Mouse (Mus musculus) embryonic facial prominence, embryonic 14.5 days (tissue): ENCODE results near the gene 4930524B15Rik. TPM values are rescaled to one million over a fixed set of nuclear protein-coding genes. Genes with fewer than 3 reads are reported as not detected.
"Not testable (repeated sequence)": the region's sequence is repeated elsewhere in the genome, so short reads cannot be mapped to it uniquely, and the experiment has no call there.

Source experiments
- ATAC-seq: fragments of 200-750 bp; cut with Nextera tagmentation; 2 replicates; pipeline ENCODE4 v1.8.0; 2017; ENCODE audit warnings: low read depth, moderate number of reproducible peaks, moderate TSS enrichment
- DNase-seq: peaks from one replicate; pipeline ENCODE4 v3.0.0-alpha.2; 2015; ENCODE audit warnings: low spot score
- H3K27ac ChIP-seq: fragments of 300-500 bp; sonication (generic); replicated peaks from 2 replicates; pipeline ENCODE4 v1.5.1; 2014; ENCODE audit warnings: low read depth, mild to moderate bottlenecking, low read length, moderate library complexity
- H3K27me3 ChIP-seq: fragments of 300-500 bp; sonication (generic); replicated peaks from 2 replicates; pipeline ENCODE4 v1.6.1; 2014; ENCODE audit warnings: low read length; ENCODE audit not compliant: control insufficient read depth, insufficient read depth
- H3K36me3 ChIP-seq: fragments of 300-500 bp; sonication (generic); 2 replicates; pipeline ENCODE4 v1.6.1; 2014; ENCODE audit warnings: low read length, mixed read lengths; ENCODE audit not compliant: control insufficient read depth, insufficient read depth
- H3K4me1 ChIP-seq: fragments of 300-500 bp; sonication (generic); 2 replicates; pipeline ENCODE4 v1.6.1; 2014; ENCODE audit warnings: antibody characterized with exemption, low read length; ENCODE audit not compliant: control insufficient read depth, insufficient read depth
- H3K4me2 ChIP-seq: fragments of 300-500 bp; sonication (generic); 2 replicates; pipeline ENCODE4 v1.6.1; 2014; ENCODE audit warnings: low read depth, mild to moderate bottlenecking, low read length, moderate library complexity, mixed read lengths
- H3K4me3 ChIP-seq: fragments of 300-500 bp; sonication (generic); 2 replicates; pipeline ENCODE4 v1.5.1; 2014; ENCODE audit warnings: low read depth, mild to moderate bottlenecking, low read length
- H3K9ac ChIP-seq: fragments of 300-500 bp; sonication (generic); 2 replicates; pipeline ENCODE4 v1.6.1; 2014; ENCODE audit warnings: low read depth, mild to moderate bottlenecking, low read length, moderate library complexity, mixed read lengths
- H3K9me3 ChIP-seq: fragments of 300-500 bp; sonication (generic); 2 replicates; pipeline ENCODE4 v1.6.1; 2016; ENCODE audit warnings: low read length; ENCODE audit not compliant: control insufficient read depth
- WGBS: fragments of 180-500 bp; shearing (Covaris S2); extraction: QIAGEN DNeasy Blood & Tissue Kit; methylation state at CpG from one replicate; pipeline ENCODE4 v1.1.7; 2014; 5-methylcytosine and 5-hydroxymethylcytosine counted together
- polyA plus RNA-seq: library from polyadenylated mRNA; unstranded; fragments of >200 nt; fragmentation: Nextera tagmentation; extraction: Ambion mirVana; gene quantifications from 2 replicates; pipeline ENCODE4 v1.2.1, GENCODE M21; 2014

Gene 4930524B15Rik
- polyA plus RNA-seq, 1 experiment from 2014 or later = not detected

GRCm38 (mm10) chr11:32001181-32001910 lies 36.0 kb downstream of the 4930524B15Rik start:
- peak overlapping the region; percentile 4; the same call in 1 of the 2 replicates for H3K4me3 ChIP-seq
- H3K9ac ChIP-seq = peak overlapping the region; percentile 31; the same call in 1 of the 2 replicates
- peak overlapping the region; percentile 55; the same call in 1 of the 2 replicates for H3K27ac ChIP-seq
- peak overlapping the region; percentile 44 for H3K4me2 ChIP-seq
- peaks cover 18% of the 10 kb centered on the region for H3K4me1 ChIP-seq
- ATAC-seq = no peak
- no peaks in the 10 kb centered on the region for H3K27me3 ChIP-seq
- 4% methylated on average over 11 of the region's 11 CpGs for WGBS
- no peaks in the 10 kb centered on the region for H3K36me3 ChIP-seq
- peak; percentile 20 for DNase-seq
- H3K9me3 ChIP-seq = no peaks in the 10 kb centered on the region

GRCm38 (mm10) chr11:32002670-32003072 lies 37.3 kb downstream of the 4930524B15Rik start:
- Histone ChIP-seq H3K9me3 (peaks cover 11% of the 10 kb centered on the region), H3K4me3 (no peak overlapping the region; the same call in 1 of the 2 replicates), H3K36me3 (no peaks in the 10 kb centered on the region), H3K4me1 (peaks cover 18% of the 10 kb centered on the region), H3K27me3 (no peaks in the 10 kb centered on the region), H3K4me2 (peak overlapping the region; percentile 44), H3K27ac (no peak overlapping the region), H3K9ac (0 out of 2 replicates have a peak overlapping the region, but pooled peaks have one; percentile 25)
- peak; percentile 42; the same call in 1 of the 2 replicates for ATAC-seq
- peak; percentile 54 for DNase-seq
- WGBS = 10% methylated on average over 5 of the region's 5 CpGs

GRCm38 (mm10) chr11:32008049-32008448 lies 42.7 kb downstream of the 4930524B15Rik start:
- H3K27me3 ChIP-seq, ATAC-seq, H3K4me1 ChIP-seq, H3K4me3 ChIP-seq, H3K4me2 ChIP-seq, H3K27ac ChIP-seq, H3K36me3 ChIP-seq, H3K9ac ChIP-seq, DNase-seq: not testable (repeated sequence)
- WGBS = 95% methylated on average over 3 of the region's 3 CpGs
- peaks cover 13% of the 10 kb centered on the region for H3K9me3 ChIP-seq

GRCm38 (mm10) chr11:32008852-32009251 lies 43.5 kb downstream of the 4930524B15Rik start:
- no peaks in the 10 kb centered on the region for H3K36me3 ChIP-seq
- ATAC-seq = no peak
- no peak overlapping the region for H3K4me3 ChIP-seq
- H3K27me3 ChIP-seq = no peaks in the 10 kb centered on the region
- WGBS = 82% methylated on average over 3 of the region's 3 CpGs
- H3K4me1 ChIP-seq = no peaks in the 10 kb centered on the region
- H3K9me3 ChIP-seq = peaks cover 13% of the 10 kb centered on the region
- H3K4me2 ChIP-seq = no peak overlapping the region
- no peak overlapping the region for H3K27ac ChIP-seq
- H3K9ac ChIP-seq = no peak overlapping the region
- no peak for DNase-seq

- 30% methylated on average over 13 of the region's 13 CpGs for WGBS
- peak; percentile 57 for DNase-seq
Measured at GRCm38 (mm10) chr11:32009961-32010662, 44.7 kb downstream of the 4930524B15Rik start.

DNA sequence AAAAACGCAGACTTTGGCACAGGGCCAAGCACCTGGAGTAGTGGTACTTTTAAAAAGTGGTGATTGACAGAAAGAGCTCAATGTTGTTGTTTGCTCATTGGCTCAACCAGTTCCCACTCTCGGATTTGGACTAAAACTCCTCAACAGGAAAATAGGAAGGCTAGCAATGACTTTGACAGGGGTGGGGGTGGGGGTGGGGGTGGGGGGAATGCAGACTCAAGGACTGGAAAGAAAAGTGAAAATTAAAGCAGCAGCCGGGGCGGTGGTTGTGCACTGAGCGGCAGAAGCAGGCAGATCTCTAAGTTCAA lies 45.2 kb downstream of the 4930524B15Rik start:
- Histone ChIP-seq H3K4me3 (no peak overlapping the region), H3K27ac (no peak overlapping the region), H3K9ac (no peak overlapping the region), H3K9me3 (peaks cover 13% of the 10 kb centered on the region), H3K36me3 (no peaks in the 10 kb centered on the region), H3K4me1 (no peaks in the 10 kb centered on the region), H3K27me3 (no peaks in the 10 kb centered on the region), H3K4me2 (no peak overlapping the region)
- no peak for DNase-seq
- WGBS = 51% methylated on average over 5 of the region's 5 CpGs
- ATAC-seq = no peak

More at GRCm38 (mm10) chr11:32009961-32010662, 44.7 kb downstream of the 4930524B15Rik start:
- Histone ChIP-seq H3K27me3 (no peaks in the 10 kb centered on the region), H3K4me3 (no peak overlapping the region), H3K9me3 (peaks cover 13% of the 10 kb centered on the region), H3K9ac (no peak overlapping the region), H3K4me2 (no peak overlapping the region), H3K4me1 (no peaks in the 10 kb centered on the region), H3K27ac (no peak overlapping the region), H3K36me3 (no peaks in the 10 kb centered on the region)
- ATAC-seq = peak; percentile 78

GRCm38 (mm10) chr11:32011867-32012603 lies 46.6 kb downstream of the 4930524B15Rik start:
- no peak overlapping the region for H3K4me2 ChIP-seq
- no peaks in the 10 kb centered on the region for H3K36me3 ChIP-seq
- no peak overlapping the region for H3K4me3 ChIP-seq
- WGBS = 62% methylated on average over 9 of the region's 9 CpGs
- H3K27ac ChIP-seq = no peak overlapping the region
- no peaks in the 10 kb centered on the region for H3K27me3 ChIP-seq
- no peak for ATAC-seq
- H3K9me3 ChIP-seq = peaks cover 8% of the 10 kb centered on the region
- no peaks in the 10 kb centered on the region for H3K4me1 ChIP-seq
- H3K9ac ChIP-seq = no peak overlapping the region
- no peak for DNase-seq

- Histone ChIP-seq H3K9me3 (no peaks in the 10 kb centered on the region), H3K27me3 (no peaks in the 10 kb centered on the region), H3K9ac (no peak overlapping the region), H3K4me1 (no peaks in the 10 kb centered on the region), H3K27ac (no peak overlapping the region), H3K4me3 (no peak overlapping the region), H3K4me2 (no peak overlapping the region), H3K36me3 (no peaks in the 10 kb centered on the region)
- 84% methylated on average over 4 of the region's 4 CpGs for WGBS
- ATAC-seq (no peak), DNase-seq (no peak)
Measured at GRCm38 (mm10) chr11:32013014-32013427, 47.6 kb downstream of the 4930524B15Rik start.
